Mouse (Mus musculus) heart, adult 2 months (tissue): ENCODE data around the gene Ptges. TPM values are rescaled to one million over a fixed set of nuclear protein-coding genes. Genes with fewer than 3 reads are reported as not detected.

ENCODE experiments used
- DNase-seq, 2 experiments: peaks; one replicate each; pipeline ENCODE4 v3.0.0; 2021
- H3K27ac ChIP-seq: fragments of 200-600 bp; 2 replicates; pipeline ENCODE4 v1.8.1; 2022
- H3K27me3 ChIP-seq: fragments of 200-500 bp; 2 replicates; pipeline ENCODE4 v1.6.1; 2012; ENCODE audit warnings: mild to moderate bottlenecking, low read length, inconsistent platforms, mixed read lengths; ENCODE audit not compliant: control insufficient read depth, insufficient read depth
- H3K36me3 ChIP-seq: fragments of 200-500 bp; 2 replicates; pipeline ENCODE4 v1.6.1; 2012; ENCODE audit warnings: low read length, inconsistent platforms; ENCODE audit not compliant: control insufficient read depth, insufficient read depth
- H3K4me1 ChIP-seq: fragments of 200-500 bp; 2 replicates; pipeline ENCODE4 v1.6.1; 2011; ENCODE audit warnings: low read length; ENCODE audit not compliant: control insufficient read depth, insufficient read depth
- H3K4me3 ChIP-seq: fragments of 200-600 bp; 2 replicates; pipeline ENCODE4 v1.8.1; 2022
- H3K79me2 ChIP-seq: fragments of 200-500 bp; replicated peaks from 2 replicates; pipeline ENCODE4 v1.6.1; 2012; ENCODE audit warnings: mild to moderate bottlenecking, inconsistent platforms, low read length, moderate library complexity, mixed read lengths; ENCODE audit not compliant: control insufficient read depth, insufficient read depth
- H3K9ac ChIP-seq: fragments of 200-500 bp; 2 replicates; pipeline ENCODE4 v1.6.1; 2012; ENCODE audit warnings: low read depth, mild to moderate bottlenecking, control low read depth, inconsistent platforms, low read length, mixed read lengths
- CTCF ChIP-seq: fragments of 200-600 bp; IDR thresholded peaks from 2 replicates; pipeline ENCODE4 v1.8.1; 2022; ENCODE audit warnings: antibody characterized with exemption, mild to moderate bottlenecking, moderate library complexity
- EP300 ChIP-seq: fragments of 200-500 bp; IDR thresholded peaks from 2 replicates; pipeline ENCODE4 v1.6.1; 2011; ENCODE audit warnings: low read depth, low read length, control low read depth; ENCODE audit not compliant: insufficient read depth
- POLR2A ChIP-seq: fragments of 200-500 bp; IDR thresholded peaks from 2 replicates; pipeline ENCODE4 v1.6.1; 2011; ENCODE audit warnings: mild to moderate bottlenecking, low read depth, low read length, control low read depth; ENCODE audit not compliant: insufficient read depth
- WGBS: fragments of 180-500 bp; shearing (Covaris S2); methylation state at CpG from one replicate; pipeline ENCODE4 v1.1.7; 2018; 5-methylcytosine and 5-hydroxymethylcytosine counted together
- intact Hi-C: fragments of 180-260 bp; cut with DNase I; formaldehyde crosslinking; loops from one replicate; pipeline ENCODE4 v1.15.1; 2025
- polyA plus RNA-seq: library from polyadenylated mRNA; depleted of rRNA; stranded (reverse); fragments of >200 nt; gene quantifications from 2 replicates; pipeline ENCODE4 v1.2.3, GENCODE M21; 2012
- total RNA-seq, 2 experiments: library from RNA; stranded (reverse); gene quantifications; 2 replicates each; pipeline ENCODE4 v1.2.3; 2021

Gene Ptges
- total and polyA plus RNA-seq, 3 experiments, result 2.5 to 4.8 (median 2.8) TPM

DNA sequence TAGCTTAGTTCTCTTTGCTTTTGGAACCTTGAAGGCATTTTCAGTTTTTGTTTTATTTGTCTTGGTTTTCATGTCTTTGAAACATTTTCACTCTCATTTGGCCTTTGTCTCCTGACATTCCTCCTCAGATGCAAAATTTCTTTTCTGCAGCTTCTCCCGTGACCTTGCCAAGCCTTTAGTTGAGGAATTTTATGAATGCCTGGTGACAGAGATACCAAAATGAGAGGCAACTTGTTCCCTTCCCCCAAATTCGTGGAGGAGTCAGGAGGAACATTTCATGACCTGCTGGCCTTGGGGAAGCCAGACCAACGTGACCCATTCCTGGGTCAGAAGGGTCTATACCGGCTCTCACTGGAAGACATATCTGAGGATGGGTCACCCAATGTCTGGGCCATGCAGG is 23.0 kb downstream of the Ptges start:
- WGBS, result 62% methylated on average over 4 of the region's 4 CpGs
- no peaks in the 10 kb centered on the region for H3K27me3 ChIP-seq
- TF ChIP-seq CTCF (no peak), EP300 (no peak), POLR2A (no peak)
- H3K9ac ChIP-seq, result no peak overlapping the region
- no peak for DNase-seq
- no peak overlapping the region for H3K27ac ChIP-seq
- H3K79me2 ChIP-seq, result no peaks in the 10 kb centered on the region
- H3K4me1 ChIP-seq, result no peaks in the 10 kb centered on the region
- intact Hi-C loops, result no loop called here
- no peaks in the 10 kb centered on the region for H3K36me3 ChIP-seq
- H3K4me3 ChIP-seq, result no peak overlapping the region

- 94% methylated on average over 8 of the region's 8 CpGs for WGBS
- no peak for TF ChIP-seq POLR2A
- no peak for TF ChIP-seq CTCF
- TF ChIP-seq EP300, result no peak
Observed at GRCm38 (mm10) chr2:30905906-30906305, 23.8 kb downstream of the Ptges start.

DNA sequence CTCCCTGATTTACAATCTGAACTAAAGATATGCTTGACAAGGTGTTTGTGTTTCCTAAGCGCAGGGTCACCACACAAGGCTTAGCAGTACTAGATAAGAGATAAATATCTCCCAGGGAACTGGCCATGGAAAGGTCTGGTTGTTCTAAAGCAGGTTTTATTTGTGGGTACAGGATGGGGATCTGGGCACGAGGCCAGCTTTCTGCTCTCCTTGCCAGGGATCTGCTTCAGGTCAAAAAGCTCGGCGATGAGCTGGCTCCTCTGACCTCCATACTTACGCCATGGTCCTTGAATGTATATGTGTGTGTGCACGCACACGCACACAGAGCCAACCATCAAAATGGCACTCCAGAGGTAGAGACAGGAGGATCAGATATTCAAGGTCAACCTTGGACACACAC is 24.7 kb downstream of the Ptges start:
- no peak overlapping the region for H3K4me3 ChIP-seq
- 60% methylated on average over 7 of the region's 7 CpGs for WGBS
- no peaks in the 10 kb centered on the region for H3K79me2 ChIP-seq
- no peak for DNase-seq
- intact Hi-C loops, result no loop called here
- no peak overlapping the region for H3K27ac ChIP-seq
- H3K4me1 ChIP-seq, result no peaks in the 10 kb centered on the region
- H3K36me3 ChIP-seq, result no peaks in the 10 kb centered on the region
- H3K9ac ChIP-seq, result no peak overlapping the region
- TF ChIP-seq POLR2A, result no peak
- no peak for TF ChIP-seq EP300
- TF ChIP-seq CTCF, result no peak
- H3K27me3 ChIP-seq, result no peaks in the 10 kb centered on the region

More at GRCm38 (mm10) chr2:30905906-30906305, 23.8 kb downstream of the Ptges start:
- Histone ChIP-seq H3K4me1 (no peaks in the 10 kb centered on the region), H3K27ac (no peak overlapping the region), H3K27me3 (no peaks in the 10 kb centered on the region), H3K79me2 (no peaks in the 10 kb centered on the region), H3K4me3 (no peak overlapping the region), H3K9ac (no peak overlapping the region), H3K36me3 (no peaks in the 10 kb centered on the region)
- intact Hi-C loops, result no loop called here
- DNase-seq, result no peak

DNA sequence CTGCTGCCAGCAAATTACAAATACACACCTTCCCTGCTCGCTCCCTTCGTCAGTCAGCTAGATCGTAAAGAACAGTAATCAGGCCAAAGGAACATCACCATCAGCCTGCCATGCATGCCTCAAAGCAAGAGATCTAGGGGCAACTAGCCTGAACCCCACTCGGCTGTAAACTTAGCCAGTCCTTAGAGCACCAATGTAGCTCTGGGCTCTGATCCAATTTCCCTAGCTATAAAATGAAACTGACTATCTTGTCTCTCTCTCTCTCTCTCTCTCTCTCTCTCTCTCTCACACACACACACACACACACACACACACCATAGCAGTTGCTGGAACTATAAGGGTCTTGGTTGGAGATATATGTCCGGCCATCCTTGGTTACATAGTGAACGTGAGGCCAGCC is 25.4 kb downstream of the Ptges start:
- no peak overlapping the region for H3K4me3 ChIP-seq
- H3K79me2 ChIP-seq, result no peaks in the 10 kb centered on the region
- no peaks in the 10 kb centered on the region for H3K27me3 ChIP-seq
- 72% methylated on average over 6 of the region's 6 CpGs for WGBS
- no peaks in the 10 kb centered on the region for H3K36me3 ChIP-seq
- no peak for TF ChIP-seq CTCF
- no peak for TF ChIP-seq POLR2A
- no peak for TF ChIP-seq EP300
- H3K9ac ChIP-seq, result no peak overlapping the region
- no peak for DNase-seq
- no peak overlapping the region for H3K27ac ChIP-seq
- intact Hi-C loops, result no loop called here
- H3K4me1 ChIP-seq, result no peaks in the 10 kb centered on the region

- no peak for TF ChIP-seq CTCF
- TF ChIP-seq POLR2A, result no peak
- Histone ChIP-seq H3K27me3 (no peaks in the 10 kb centered on the region), H3K79me2 (no peaks in the 10 kb centered on the region), H3K27ac (no peak overlapping the region), H3K4me3 (no peak overlapping the region; the same call in 1 of the 2 replicates), H3K9ac (0 out of 2 replicates have a peak overlapping the region, but pooled peaks have one; percentile 35), H3K36me3 (no peaks in the 10 kb centered on the region), H3K4me1 (no peaks in the 10 kb centered on the region)
- intact Hi-C loops, result no loop called here
- WGBS, result 24% methylated on average over 37 of the region's 37 CpGs
- DNase-seq, result peak in 1 of 2 experiments; percentile 47
Observed at GRCm38 (mm10) chr2:30902726-30903722, 26.6 kb downstream of the Ptges start.

- Histone ChIP-seq H3K4me1 (no peaks in the 10 kb centered on the region), H3K36me3 (no peaks in the 10 kb centered on the region), H3K27me3 (no peaks in the 10 kb centered on the region), H3K27ac (no peak overlapping the region), H3K79me2 (no peaks in the 10 kb centered on the region), H3K4me3 (no peak overlapping the region; the same call in 1 of the 2 replicates), H3K9ac (no peak overlapping the region)
- intact Hi-C loops, result no loop called here
- 75% methylated on average over 8 of the region's 8 CpGs for WGBS
- no peak for DNase-seq
- no peak for TF ChIP-seq CTCF
- TF ChIP-seq EP300, result no peak
- no peak for TF ChIP-seq POLR2A
Observed at GRCm38 (mm10) chr2:30902256-30902655, 27.4 kb downstream of the Ptges start.
